Mouse (Mus musculus) neural tube, embryonic 11.5 days (tissue): ENCODE results near the gene Hcrtr1. TPM values are rescaled to one million over a fixed set of nuclear protein-coding genes. Genes with fewer than 3 reads are reported as not detected.

Experiments used
- ATAC-seq: fragments of 200-750 bp; cut with Nextera tagmentation; 2 replicates; pipeline ENCODE4 v1.8.0; 2017; ENCODE audit warnings: moderate number of reproducible peaks, mild to moderate bottlenecking, moderate TSS enrichment, moderate library complexity; ENCODE audit not compliant: insufficient read depth, low FRiP score, low TSS enrichment
- DNase-seq: peaks from one replicate; pipeline ENCODE4 v3.0.0-alpha.2; 2015; ENCODE audit warnings: low spot score
- H3K27ac ChIP-seq: fragments of 300-500 bp; sonication (generic); 2 replicates; pipeline ENCODE4 v1.5.1; 2014; ENCODE audit warnings: low read depth, mild to moderate bottlenecking, low read length
- H3K27me3 ChIP-seq: fragments of 300-500 bp; sonication (generic); 2 replicates; pipeline ENCODE4 v1.6.1; 2014; ENCODE audit warnings: mild to moderate bottlenecking, low read length, mixed read lengths; ENCODE audit not compliant: control insufficient read depth, insufficient read depth
- H3K36me3 ChIP-seq: fragments of 300-500 bp; sonication (generic); 2 replicates; pipeline ENCODE4 v1.6.1; 2014; ENCODE audit warnings: mild to moderate bottlenecking, low read length, moderate library complexity, mixed read lengths; ENCODE audit not compliant: control insufficient read depth, insufficient read depth
- H3K4me1 ChIP-seq: fragments of 300-500 bp; sonication (generic); 2 replicates; pipeline ENCODE4 v1.6.1; 2014; ENCODE audit warnings: low read length, mixed read lengths; ENCODE audit not compliant: control insufficient read depth, insufficient read depth
- H3K4me2 ChIP-seq: fragments of 300-500 bp; sonication (generic); 2 replicates; pipeline ENCODE4 v1.6.1; 2014; ENCODE audit warnings: low read depth, mild to moderate bottlenecking, moderate library complexity
- H3K4me3 ChIP-seq: fragments of 300-500 bp; sonication (generic); 2 replicates; pipeline ENCODE4 v1.5.1; 2014; ENCODE audit warnings: low read depth, low read length
- H3K9ac ChIP-seq: fragments of 300-500 bp; sonication (generic); 2 replicates; pipeline ENCODE4 v1.6.1; 2014; ENCODE audit warnings: mild to moderate bottlenecking, low read length
- H3K9me3 ChIP-seq: fragments of 300-500 bp; sonication (generic); 2 replicates; pipeline ENCODE4 v1.6.1; 2016; ENCODE audit warnings: low read length; ENCODE audit not compliant: control insufficient read depth
- WGBS: fragments of 180-500 bp; shearing (Covaris S2); extraction: QIAGEN DNeasy Blood & Tissue Kit; methylation state at CpG from one replicate; pipeline ENCODE4 v1.1.7; 2014; 5-methylcytosine and 5-hydroxymethylcytosine counted together
- polyA plus RNA-seq: library from polyadenylated mRNA; unstranded; fragments of >200 nt; fragmentation: Nextera tagmentation; extraction: Ambion mirVana; gene quantifications from 2 replicates; pipeline ENCODE4 v1.2.1, GENCODE M21; 2014

Gene Hcrtr1
- polyA plus RNA-seq, 1 experiment from 2014 or later, result 0.20 TPM

GRCm38 (mm10) chr4:130138441-130139213 is 532 bp downstream of the Hcrtr1 start:
- ATAC-seq (peak; percentile 58; the same call in 1 of the 2 replicates), DNase-seq (peak; percentile 88)
- Histone ChIP-seq H3K9me3 (no peaks in the 10 kb centered on the region), H3K27me3 (peaks cover 38% of the 10 kb centered on the region), H3K4me3 (peak overlapping the region; percentile 34), H3K9ac (peak overlapping the region; percentile 35; the same call in 1 of the 2 replicates), H3K27ac (no peak overlapping the region), H3K4me2 (peak overlapping the region; percentile 71), H3K36me3 (no peaks in the 10 kb centered on the region), H3K4me1 (peaks cover 9% of the 10 kb centered on the region)
- under 1% methylated on average over 49 of the region's 57 CpGs for WGBS

- ATAC-seq (no peak), DNase-seq (no peak)
- 64% methylated on average over 6 of the region's 6 CpGs for WGBS
- Histone ChIP-seq H3K4me3 (no peak overlapping the region), H3K27me3 (peaks cover 11% of the 10 kb centered on the region; the same call in 1 of the 2 replicates), H3K4me1 (no peaks in the 10 kb centered on the region), H3K27ac (no peak overlapping the region), H3K36me3 (no peaks in the 10 kb centered on the region), H3K9ac (no peak overlapping the region), H3K9me3 (no peaks in the 10 kb centered on the region), H3K4me2 (no peak overlapping the region)
These were observed 5.8 kb downstream of the Hcrtr1 start for GRCm38 (mm10) chr4:130133399-130133798.

- Histone ChIP-seq H3K9me3 (no peaks in the 10 kb centered on the region), H3K4me2 (no peak overlapping the region), H3K27me3 (0 out of 2 replicates have a peak, but pooled peaks cover 2% of the 10 kb centered on the region), H3K36me3 (peaks cover 2% of the 10 kb centered on the region), H3K4me3 (no peak overlapping the region), H3K27ac (no peak overlapping the region), H3K4me1 (no peaks in the 10 kb centered on the region), H3K9ac (no peak overlapping the region)
- WGBS, result 87% methylated on average over 7 of the region's 7 CpGs
- DNase-seq (no peak), ATAC-seq (no peak)
These were observed 7.6 kb downstream of the Hcrtr1 start for GRCm38 (mm10) chr4:130131448-130132105.

- DNase-seq (no peak), ATAC-seq (no peak)
- no peaks in the 10 kb centered on the region for H3K27me3 ChIP-seq
- H3K9me3 ChIP-seq, result no peaks in the 10 kb centered on the region
- no peaks in the 10 kb centered on the region for H3K4me1 ChIP-seq
- no peak overlapping the region for H3K4me3 ChIP-seq
- WGBS, result 60% methylated on average over 13 of the region's 13 CpGs
- H3K9ac ChIP-seq, result no peak overlapping the region
- no peak overlapping the region for H3K27ac ChIP-seq
- H3K4me2 ChIP-seq, result no peak overlapping the region
- H3K36me3 ChIP-seq, result peaks cover 2% of the 10 kb centered on the region
These were observed 8.4 kb downstream of the Hcrtr1 start for GRCm38 (mm10) chr4:130130641-130131350.

GRCm38 (mm10) chr4:130130082-130130481 is 9.1 kb downstream of the Hcrtr1 start:
- H3K27me3 ChIP-seq, result no peaks in the 10 kb centered on the region
- H3K9ac ChIP-seq, result no peak overlapping the region
- H3K4me1 ChIP-seq, result no peaks in the 10 kb centered on the region
- no peak for ATAC-seq
- no peak for DNase-seq
- H3K9me3 ChIP-seq, result no peaks in the 10 kb centered on the region
- 80% methylated on average over 10 of the region's 10 CpGs for WGBS
- peaks cover 6% of the 10 kb centered on the region for H3K36me3 ChIP-seq
- no peak overlapping the region for H3K4me2 ChIP-seq
- no peak overlapping the region for H3K27ac ChIP-seq
- no peak overlapping the region for H3K4me3 ChIP-seq

- H3K27me3 ChIP-seq, result no peaks in the 10 kb centered on the region
- DNase-seq (no peak), ATAC-seq (no peak)
- H3K4me3 ChIP-seq, result no peak overlapping the region
- no peaks in the 10 kb centered on the region for H3K4me1 ChIP-seq
- H3K27ac ChIP-seq, result no peak overlapping the region
- no peak overlapping the region for H3K9ac ChIP-seq
- H3K4me2 ChIP-seq, result no peak overlapping the region
- H3K36me3 ChIP-seq, result peaks cover 8% of the 10 kb centered on the region
- no peaks in the 10 kb centered on the region for H3K9me3 ChIP-seq
- WGBS, result 85% methylated on average over 5 of the region's 5 CpGs
These were observed 10.3 kb downstream of the Hcrtr1 start for GRCm38 (mm10) chr4:130128907-130129306.

GRCm38 (mm10) chr4:130125935-130126334 is 13.2 kb downstream of the Hcrtr1 start:
- WGBS, result 57% methylated on average over 5 of the region's 5 CpGs
- H3K9ac ChIP-seq, result no peak overlapping the region
- H3K4me3 ChIP-seq, result no peak overlapping the region
- H3K9me3 ChIP-seq, result no peaks in the 10 kb centered on the region
- H3K4me2 ChIP-seq, result no peak overlapping the region
- H3K27ac ChIP-seq, result no peak overlapping the region
- ATAC-seq, result no peak
- H3K4me1 ChIP-seq, result no peaks in the 10 kb centered on the region
- peaks cover 8% of the 10 kb centered on the region for H3K36me3 ChIP-seq
- no peaks in the 10 kb centered on the region for H3K27me3 ChIP-seq
- DNase-seq, result no peak

- no peak for ATAC-seq
- WGBS, result 93% methylated on average over 6 of the region's 6 CpGs
- no peak overlapping the region for H3K9ac ChIP-seq
These were observed 14.0 kb downstream of the Hcrtr1 start for GRCm38 (mm10) chr4:130125164-130125563.

More at GRCm38 (mm10) chr4:130125164-130125563, 14.0 kb downstream of the Hcrtr1 start:
- Histone ChIP-seq H3K4me3 (no peak overlapping the region), H3K9me3 (no peaks in the 10 kb centered on the region), H3K4me1 (no peaks in the 10 kb centered on the region), H3K27ac (no peak overlapping the region), H3K4me2 (no peak overlapping the region), H3K27me3 (no peaks in the 10 kb centered on the region), H3K36me3 (peaks cover 8% of the 10 kb centered on the region)
- DNase-seq, result no peak
